Mouse (Mus musculus) intestine, embryonic 14.5 days (tissue): ENCODE measurements around the gene Gorab. TPM values are rescaled to one million over a fixed set of nuclear protein-coding genes. Genes with fewer than 3 reads are reported as not detected.

Experiments
- ATAC-seq: fragments of 200-750 bp; cut with Nextera tagmentation; replicated peaks from 2 replicates; pipeline ENCODE4 v1.8.0; 2017; ENCODE audit warnings: low read depth, moderate number of reproducible peaks, moderate TSS enrichment, moderate library complexity; ENCODE audit not compliant: low FRiP score, low TSS enrichment
- DNase-seq: peaks from one replicate; pipeline ENCODE4 v3.0.0-alpha.2; 2018; ENCODE audit warnings: low spot score
- H3K27ac ChIP-seq: fragments of 300-500 bp; sonication (generic); 2 replicates; pipeline ENCODE4 v1.5.1; 2014; ENCODE audit warnings: low read depth, mild to moderate bottlenecking, control low read depth
- H3K27me3 ChIP-seq: fragments of 300-500 bp; sonication (generic); replicated peaks from 2 replicates; pipeline ENCODE4 v1.6.1; 2014; ENCODE audit warnings: low read length, control low read depth; ENCODE audit not compliant: control insufficient read depth, insufficient read depth
- H3K36me3 ChIP-seq: fragments of 300-500 bp; sonication (generic); 2 replicates; pipeline ENCODE4 v1.6.1; 2014; ENCODE audit warnings: low read length, control low read depth; ENCODE audit not compliant: control insufficient read depth, insufficient read depth
- H3K4me1 ChIP-seq: fragments of 300-500 bp; sonication (generic); replicated peaks from 2 replicates; pipeline ENCODE4 v1.6.1; 2014; ENCODE audit warnings: low read length, control low read depth, mixed read lengths; ENCODE audit not compliant: control insufficient read depth, insufficient read depth
- H3K4me2 ChIP-seq: fragments of 300-500 bp; sonication (generic); 2 replicates; pipeline ENCODE4 v1.6.1; 2014; ENCODE audit warnings: low read length
- H3K4me3 ChIP-seq: fragments of 300-500 bp; sonication (generic); 2 replicates; pipeline ENCODE4 v1.5.1; 2014; ENCODE audit warnings: low read depth, low read length, control low read depth, mixed read lengths
- H3K9ac ChIP-seq: fragments of 300-500 bp; sonication (generic); 2 replicates; pipeline ENCODE4 v1.6.1; 2014; ENCODE audit warnings: mild to moderate bottlenecking, low read length
- H3K9me3 ChIP-seq: fragments of 300-500 bp; sonication (generic); 2 replicates; pipeline ENCODE4 v1.6.1; 2016; ENCODE audit warnings: low read length, control low read depth; ENCODE audit not compliant: control insufficient read depth
- WGBS: fragments of 180-500 bp; shearing (Covaris S2); extraction: QIAGEN DNeasy Blood & Tissue Kit; methylation state at CpG from one replicate; pipeline ENCODE4 v1.1.7; 2014; 5-methylcytosine and 5-hydroxymethylcytosine counted together
- polyA plus RNA-seq: library from polyadenylated mRNA; unstranded; fragments of >200 nt; fragmentation: Nextera tagmentation; extraction: Ambion mirVana; gene quantifications from 2 replicates; pipeline ENCODE4 v1.2.1, GENCODE M21; 2014

The Gorab gene
- polyA plus RNA-seq, 1 experiment from 2014 or later, result 15.1 TPM

DNA sequence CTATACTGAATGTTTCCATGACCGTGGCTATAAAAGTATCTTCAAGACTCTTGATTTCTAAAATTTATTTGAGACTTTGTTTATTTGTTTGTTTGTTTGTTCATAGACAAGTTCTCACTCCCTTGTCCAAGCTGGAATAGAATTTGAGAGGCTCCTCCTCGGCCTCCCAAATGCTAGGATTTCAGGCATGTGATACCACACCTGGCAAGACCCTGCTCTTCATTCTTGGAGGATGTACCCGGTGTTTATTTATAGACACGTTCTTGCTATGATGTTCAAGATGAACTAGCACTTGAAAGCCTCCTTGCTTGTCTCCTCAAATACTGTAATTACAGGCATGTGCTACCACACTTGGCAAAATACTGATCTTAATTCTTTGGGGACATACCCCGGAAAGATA is 57.9 kb downstream of the Gorab start:
- no peak overlapping the region for H3K4me2 ChIP-seq
- H3K9ac ChIP-seq, result no peak overlapping the region
- no peak overlapping the region for H3K4me3 ChIP-seq
- H3K4me1 ChIP-seq, result no peaks in the 10 kb centered on the region
- H3K36me3 ChIP-seq, result no peaks in the 10 kb centered on the region
- DNase-seq (no peak), ATAC-seq (no peak)
- no peaks in the 10 kb centered on the region for H3K27me3 ChIP-seq
- H3K27ac ChIP-seq, result no peak overlapping the region
- 79% methylated on average over 5 of the region's 5 CpGs for WGBS
- no peaks in the 10 kb centered on the region for H3K9me3 ChIP-seq

DNA sequence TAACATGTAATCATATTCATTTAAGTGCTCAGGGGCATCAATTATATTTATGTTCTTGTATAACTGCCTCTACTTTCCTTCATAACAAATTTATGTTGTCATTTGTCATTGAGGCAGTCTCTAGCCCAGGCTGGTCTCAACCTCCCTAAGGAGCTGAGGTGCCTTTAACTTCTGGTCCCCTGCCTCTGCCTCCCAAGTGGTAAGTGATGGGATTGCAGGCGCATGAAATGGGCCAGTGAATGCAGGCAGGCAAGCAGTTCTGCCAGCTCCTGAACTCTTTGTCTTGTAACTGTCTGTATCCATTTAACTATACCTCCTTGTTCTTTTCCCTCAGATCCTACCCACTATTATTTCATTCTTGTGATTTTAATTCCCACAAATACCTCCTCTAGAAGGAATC is 58.5 kb downstream of the Gorab start:
- H3K9me3 ChIP-seq, result no peaks in the 10 kb centered on the region
- 41% methylated on average over 1 of the region's 1 CpGs for WGBS
- H3K27ac ChIP-seq, result no peak overlapping the region
- H3K4me3 ChIP-seq, result no peak overlapping the region
- H3K36me3 ChIP-seq, result no peaks in the 10 kb centered on the region
- H3K4me1 ChIP-seq, result no peaks in the 10 kb centered on the region
- no peak overlapping the region for H3K9ac ChIP-seq
- DNase-seq (no peak), ATAC-seq (no peak)
- H3K4me2 ChIP-seq, result no peak overlapping the region
- H3K27me3 ChIP-seq, result no peaks in the 10 kb centered on the region

DNA sequence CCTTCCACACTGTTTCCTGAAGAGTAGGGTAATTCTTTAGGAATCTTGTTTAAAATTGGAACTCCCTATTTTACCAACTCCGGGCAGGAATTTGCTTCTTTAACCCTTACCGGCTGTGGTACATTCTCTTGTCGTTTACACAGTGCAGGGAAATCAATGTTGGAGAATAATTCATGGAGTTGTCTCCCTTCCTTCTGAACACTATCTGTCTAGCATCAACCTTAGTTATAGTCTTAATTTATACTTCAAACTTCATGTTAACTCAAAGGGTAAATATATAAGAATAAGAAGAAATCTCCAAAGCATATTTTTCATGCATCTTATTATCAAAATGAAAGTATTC is 64.3 kb downstream of the Gorab start:
- Histone ChIP-seq H3K9me3 (no peaks in the 10 kb centered on the region), H3K36me3 (no peaks in the 10 kb centered on the region), H3K27me3 (no peaks in the 10 kb centered on the region), H3K4me1 (no peaks in the 10 kb centered on the region), H3K9ac (no peak overlapping the region), H3K27ac (no peak overlapping the region), H3K4me3 (no peak overlapping the region), H3K4me2 (no peak overlapping the region)
- ATAC-seq (no peak), DNase-seq (no peak)
- 31% methylated on average over 3 of the region's 3 CpGs for WGBS

DNA sequence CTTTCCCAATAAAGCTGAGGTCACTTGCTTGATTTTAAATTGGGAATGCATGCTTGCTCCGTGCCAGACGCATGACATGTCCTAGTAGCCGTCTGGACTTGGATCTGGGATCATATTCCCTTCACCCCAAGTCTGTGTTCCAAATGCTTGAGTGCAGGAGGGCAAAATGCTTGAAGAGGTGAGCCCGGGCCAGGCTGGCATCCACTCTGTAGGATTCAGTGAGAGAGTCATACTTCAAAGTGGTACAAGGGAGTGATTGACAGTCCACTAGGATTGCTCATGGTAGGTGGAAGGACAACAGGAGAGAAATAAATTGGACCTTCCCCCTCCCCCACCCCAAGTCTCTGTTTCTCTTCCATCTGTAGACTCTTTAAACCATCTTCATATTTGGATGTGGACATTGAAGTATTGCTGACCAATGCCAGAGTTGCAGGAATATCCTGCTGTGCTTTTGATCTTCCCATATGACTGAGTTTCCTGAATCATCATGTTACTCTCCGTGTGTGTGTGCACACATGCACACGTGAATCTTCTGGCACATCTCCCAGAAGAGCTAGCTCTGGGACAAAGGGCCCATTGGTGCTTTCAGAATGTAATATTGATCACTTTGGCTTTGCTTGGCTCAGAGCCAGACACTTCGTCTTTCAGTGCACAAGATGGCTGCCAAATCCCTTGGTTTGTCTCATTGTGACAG is 64.8 kb downstream of the Gorab start:
- H3K27ac ChIP-seq, result no peak overlapping the region
- H3K9ac ChIP-seq, result no peak overlapping the region
- H3K27me3 ChIP-seq, result no peaks in the 10 kb centered on the region
- no peaks in the 10 kb centered on the region for H3K4me1 ChIP-seq
- DNase-seq (no peak), ATAC-seq (no peak)
- H3K4me2 ChIP-seq, result no peak overlapping the region
- no peak overlapping the region for H3K4me3 ChIP-seq
- WGBS, result 66% methylated on average over 7 of the region's 7 CpGs
- H3K36me3 ChIP-seq, result no peaks in the 10 kb centered on the region
- H3K9me3 ChIP-seq, result no peaks in the 10 kb centered on the region

- DNase-seq, result no peak
- no peak overlapping the region for H3K4me2 ChIP-seq
- H3K36me3 ChIP-seq, result no peaks in the 10 kb centered on the region
- WGBS, result 78% methylated on average over 2 of the region's 2 CpGs
- H3K4me3 ChIP-seq, result no peak overlapping the region
- no peak overlapping the region for H3K9ac ChIP-seq
- no peaks in the 10 kb centered on the region for H3K9me3 ChIP-seq
- no peaks in the 10 kb centered on the region for H3K27me3 ChIP-seq
- no peak for ATAC-seq
- no peaks in the 10 kb centered on the region for H3K4me1 ChIP-seq
- no peak overlapping the region for H3K27ac ChIP-seq
Observed at GRCm38 (mm10) chr1:163337821-163338220, 65.6 kb downstream of the Gorab start.

Other genes starting within 250 kb of the Gorab start
- gene Prrx1, start 90.0 kb downstream of the Gorab start, polyA plus RNA-seq, result 1.2 and 2.2 TPM in 2 replicates